Mouse (Mus musculus): Measurements from ENCODE around the gene Etfbkmt.

GRCm38 (mm10) chr6:149153473-149154115 is 13.9 kb downstream of the Etfbkmt start:
- TF ChIP-seq CTCF (IDR thresholded peaks at IDR 0.05; ENCODE audit: low read depth, low read length) (no peak), EP300 (IDR thresholded peaks at IDR 0.05; ENCODE audit: insufficient read depth, low read depth, low read length) (no peak)
